Mouse (Mus musculus) hindbrain, embryonic 11.5 days (tissue): ENCODE results near the gene Ccn1. TPM values are rescaled to one million over a fixed set of nuclear protein-coding genes. Genes with fewer than 3 reads are reported as not detected.

Experiments used
- ATAC-seq: fragments of 200-750 bp; cut with Nextera tagmentation; 2 replicates; pipeline ENCODE4 v1.8.0; 2017; ENCODE audit warnings: mild to moderate bottlenecking, moderate TSS enrichment, moderate library complexity; ENCODE audit not compliant: low FRiP score
- DNase-seq: peaks from one replicate; pipeline ENCODE4 v3.0.0-alpha.2; 2015; ENCODE audit warnings: low spot score
- H3K27ac ChIP-seq: fragments of 300-500 bp; sonication (generic); 2 replicates; pipeline ENCODE4 v1.5.1; 2014; ENCODE audit warnings: mild to moderate bottlenecking, low read depth, low read length
- H3K27me3 ChIP-seq: fragments of 300-500 bp; sonication (generic); 2 replicates; pipeline ENCODE4 v1.6.1; 2014; ENCODE audit warnings: mild to moderate bottlenecking, low read length, moderate library complexity, mixed read lengths; ENCODE audit not compliant: control insufficient read depth, insufficient read depth
- H3K36me3 ChIP-seq: fragments of 300-500 bp; sonication (generic); 2 replicates; pipeline ENCODE4 v1.6.1; 2014; ENCODE audit warnings: mild to moderate bottlenecking, low read length, moderate library complexity, mixed read lengths; ENCODE audit not compliant: control insufficient read depth, insufficient read depth
- H3K4me1 ChIP-seq: fragments of 300-500 bp; sonication (generic); replicated peaks from 2 replicates; pipeline ENCODE4 v1.6.1; 2014; ENCODE audit warnings: low read length, mixed read lengths; ENCODE audit not compliant: control insufficient read depth, insufficient read depth
- H3K4me2 ChIP-seq: fragments of 300-500 bp; sonication (generic); replicated peaks from 2 replicates; pipeline ENCODE4 v1.6.1; 2014; ENCODE audit warnings: mild to moderate bottlenecking, low read depth, low read length
- H3K4me3 ChIP-seq: fragments of 300-500 bp; sonication (generic); 2 replicates; pipeline ENCODE4 v1.5.1; 2014; ENCODE audit warnings: low read depth, low read length
- H3K9ac ChIP-seq: fragments of 300-500 bp; sonication (generic); 2 replicates; pipeline ENCODE4 v1.6.1; 2014; ENCODE audit warnings: low read depth, low read length
- H3K9me3 ChIP-seq: fragments of 300-500 bp; sonication (generic); 2 replicates; pipeline ENCODE4 v1.6.1; 2016; ENCODE audit warnings: low read length; ENCODE audit not compliant: control insufficient read depth
- WGBS: fragments of 180-500 bp; shearing (Covaris S2); extraction: QIAGEN DNeasy Blood & Tissue Kit; methylation state at CpG from one replicate; pipeline ENCODE4 v1.1.7; 2014; 5-methylcytosine and 5-hydroxymethylcytosine counted together
- polyA plus RNA-seq: library from polyadenylated mRNA; unstranded; fragments of >200 nt; fragmentation: Nextera tagmentation; extraction: Ambion mirVana; gene quantifications from 2 replicates; pipeline ENCODE4 v1.2.1, GENCODE M21; 2014

Gene Ccn1
- polyA plus RNA-seq, 1 experiment from 2014 or later: 23.5 TPM

DNA sequence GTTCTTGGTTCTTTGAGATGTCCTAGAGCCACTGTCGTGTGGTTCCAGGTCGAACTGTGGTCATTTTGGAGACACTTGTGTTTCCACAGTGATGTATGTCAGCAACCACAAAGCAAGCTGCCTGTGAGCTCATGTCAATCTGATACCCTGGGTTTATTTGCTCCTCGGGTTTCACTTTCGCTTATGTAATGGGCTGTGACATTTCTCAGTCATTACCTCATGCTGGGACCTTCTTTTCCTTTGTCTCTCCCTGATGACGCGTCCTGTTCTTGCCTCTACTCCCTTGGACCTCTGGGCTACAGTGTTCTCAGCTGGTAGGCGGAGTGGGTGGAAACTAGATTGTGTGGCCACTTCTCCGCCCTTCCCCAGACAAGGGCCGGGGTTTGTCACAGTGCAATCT, 31.5 kb downstream of the Ccn1 start:
- Histone ChIP-seq H3K4me1 (no peaks in the 10 kb centered on the region), H3K27ac (no peak overlapping the region), H3K4me2 (no peak overlapping the region), H3K36me3 (no peaks in the 10 kb centered on the region), H3K9ac (no peak overlapping the region), H3K4me3 (no peak overlapping the region), H3K9me3 (no peaks in the 10 kb centered on the region), H3K27me3 (no peaks in the 10 kb centered on the region)
- 73% methylated on average over 9 of the region's 9 CpGs for whole genome bisulfite sequencing
- DNase-seq (no peak), ATAC-seq (no peak)

DNA sequence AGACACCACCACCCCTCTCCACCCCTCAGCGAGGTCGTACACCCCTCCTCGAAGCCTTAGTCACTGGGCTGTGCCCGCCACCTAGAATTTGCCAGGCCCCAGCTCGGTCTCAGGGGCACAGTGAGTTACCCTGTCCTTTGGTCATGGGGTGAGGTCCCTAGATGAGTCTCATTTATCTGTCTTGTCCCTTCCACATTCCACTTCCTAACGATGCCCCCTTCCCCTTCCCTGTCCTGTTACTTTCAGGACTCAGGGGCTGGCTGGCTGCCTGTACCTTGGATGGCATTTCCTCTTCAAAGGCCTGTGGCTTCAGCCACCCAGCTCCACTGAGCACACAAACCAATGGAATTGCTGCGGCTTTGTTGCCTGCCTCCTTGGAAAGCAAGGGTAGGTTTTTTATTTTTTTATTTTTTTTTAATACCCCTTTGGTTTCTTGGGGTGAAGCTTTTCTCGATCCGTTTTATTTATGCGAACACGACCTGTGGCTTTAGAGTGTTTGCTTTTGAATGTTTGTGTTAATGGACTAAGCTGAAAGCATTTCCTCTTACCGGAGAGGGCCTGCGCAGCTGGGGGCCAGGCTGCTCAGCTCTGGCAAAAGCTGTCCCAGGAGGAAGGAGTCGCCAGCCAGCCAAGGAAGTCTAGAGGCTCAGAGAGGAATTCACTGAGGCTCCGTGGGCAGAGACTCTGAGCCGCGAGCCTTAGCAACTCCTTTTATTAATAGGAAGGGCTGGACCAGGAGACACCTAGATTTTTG, 35.2 kb downstream of the Ccn1 start:
- H3K36me3 ChIP-seq: no peaks in the 10 kb centered on the region
- 0 out of 2 replicates have a peak overlapping the region, but pooled peaks have one; percentile 9 for H3K27ac ChIP-seq
- no peaks in the 10 kb centered on the region for H3K9me3 ChIP-seq
- peak; percentile 41; the same call in 1 of the 2 replicates for ATAC-seq
- peak; percentile 31 for DNase-seq
- no peak overlapping the region for H3K4me3 ChIP-seq
- H3K4me2 ChIP-seq: no peak overlapping the region
- no peak overlapping the region for H3K9ac ChIP-seq
- H3K27me3 ChIP-seq: no peaks in the 10 kb centered on the region
- no peaks in the 10 kb centered on the region for H3K4me1 ChIP-seq
- WGBS: 20% methylated on average over 17 of the region's 17 CpGs

DNA sequence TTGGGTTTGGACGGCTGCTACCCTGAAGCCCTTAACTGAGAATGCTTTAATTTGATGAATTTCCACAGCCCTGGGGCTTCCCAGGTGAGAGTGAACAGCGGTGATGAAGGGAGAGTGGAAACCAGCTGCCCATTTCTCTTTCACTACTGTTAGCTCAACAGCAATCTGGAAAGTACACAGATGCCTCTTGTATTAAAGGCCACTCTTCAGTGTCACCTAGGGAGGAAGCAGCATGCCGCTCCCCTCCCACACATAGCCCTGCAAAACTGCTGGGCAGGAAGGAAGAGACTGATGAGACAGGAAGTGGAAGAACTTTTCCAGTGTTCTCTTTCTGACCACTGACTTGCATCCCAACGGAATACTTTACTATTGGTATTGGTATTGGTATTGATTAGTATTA, 36.5 kb downstream of the Ccn1 start:
- H3K36me3 ChIP-seq: no peaks in the 10 kb centered on the region
- no peak overlapping the region for H3K4me3 ChIP-seq
- H3K9ac ChIP-seq: no peak overlapping the region
- no peaks in the 10 kb centered on the region for H3K27me3 ChIP-seq
- no peak overlapping the region for H3K4me2 ChIP-seq
- H3K4me1 ChIP-seq: no peaks in the 10 kb centered on the region
- no peak overlapping the region for H3K27ac ChIP-seq
- WGBS: 90% methylated on average over 4 of the region's 4 CpGs
- ATAC-seq (no peak), DNase-seq (no peak)
- H3K9me3 ChIP-seq: no peaks in the 10 kb centered on the region

DNA sequence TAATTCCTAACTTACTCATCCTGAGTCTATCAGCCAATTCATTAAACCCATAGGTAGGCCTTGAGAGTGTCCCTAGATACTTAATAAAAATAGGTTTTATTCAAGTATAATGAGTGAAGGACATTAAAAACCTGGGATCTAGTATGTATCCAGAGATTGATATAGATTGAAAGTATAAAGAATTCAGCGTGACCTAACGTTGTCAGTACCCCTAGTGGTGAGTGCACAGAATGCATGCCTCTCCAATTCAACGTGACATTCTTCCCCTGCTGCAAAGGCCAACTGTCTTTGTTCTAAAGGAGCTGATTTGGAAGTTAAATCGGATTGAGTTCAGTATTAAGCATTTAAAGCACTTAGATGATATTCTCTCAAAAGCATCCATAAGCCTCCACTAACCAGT, 37.1 kb downstream of the Ccn1 start:
- Histone ChIP-seq H3K9ac (no peak overlapping the region), H3K4me1 (no peaks in the 10 kb centered on the region), H3K27ac (no peak overlapping the region), H3K4me3 (no peak overlapping the region), H3K4me2 (no peak overlapping the region), H3K36me3 (no peaks in the 10 kb centered on the region), H3K27me3 (no peaks in the 10 kb centered on the region), H3K9me3 (no peaks in the 10 kb centered on the region)
- DNase-seq (peak; percentile 64), ATAC-seq (peak; percentile 28)
- WGBS: 29% methylated on average over 4 of the region's 4 CpGs

DNA sequence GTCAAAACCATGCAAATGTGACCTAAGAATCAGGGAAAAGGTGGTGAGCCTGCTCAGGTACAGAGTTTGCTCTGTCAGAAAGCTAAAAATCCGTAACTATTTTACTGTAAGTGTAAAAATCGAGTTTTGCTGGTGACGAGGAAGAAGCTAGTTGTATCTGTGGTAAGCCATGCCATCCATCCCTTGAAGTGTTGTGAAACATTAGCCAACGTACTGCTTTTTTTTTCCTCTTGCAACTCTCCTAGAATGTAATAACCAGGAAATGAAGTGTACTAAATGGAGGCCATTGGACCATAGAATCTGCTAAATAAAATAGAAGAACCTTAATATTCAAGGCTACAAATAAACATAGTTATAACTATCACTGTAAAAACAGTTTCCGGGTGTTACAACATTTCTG, 41.5 kb downstream of the Ccn1 start:
- no peak overlapping the region for H3K4me3 ChIP-seq
- no peak overlapping the region for H3K27ac ChIP-seq
- H3K4me1 ChIP-seq: no peaks in the 10 kb centered on the region
- no peak for DNase-seq
- ATAC-seq: no peak
- H3K36me3 ChIP-seq: peaks cover 3% of the 10 kb centered on the region; the same call in 1 of the 2 replicates
- 96% methylated on average over 5 of the region's 5 CpGs for WGBS
- no peak overlapping the region for H3K9ac ChIP-seq
- H3K9me3 ChIP-seq: no peaks in the 10 kb centered on the region
- no peaks in the 10 kb centered on the region for H3K27me3 ChIP-seq
- H3K4me2 ChIP-seq: no peak overlapping the region

DNA sequence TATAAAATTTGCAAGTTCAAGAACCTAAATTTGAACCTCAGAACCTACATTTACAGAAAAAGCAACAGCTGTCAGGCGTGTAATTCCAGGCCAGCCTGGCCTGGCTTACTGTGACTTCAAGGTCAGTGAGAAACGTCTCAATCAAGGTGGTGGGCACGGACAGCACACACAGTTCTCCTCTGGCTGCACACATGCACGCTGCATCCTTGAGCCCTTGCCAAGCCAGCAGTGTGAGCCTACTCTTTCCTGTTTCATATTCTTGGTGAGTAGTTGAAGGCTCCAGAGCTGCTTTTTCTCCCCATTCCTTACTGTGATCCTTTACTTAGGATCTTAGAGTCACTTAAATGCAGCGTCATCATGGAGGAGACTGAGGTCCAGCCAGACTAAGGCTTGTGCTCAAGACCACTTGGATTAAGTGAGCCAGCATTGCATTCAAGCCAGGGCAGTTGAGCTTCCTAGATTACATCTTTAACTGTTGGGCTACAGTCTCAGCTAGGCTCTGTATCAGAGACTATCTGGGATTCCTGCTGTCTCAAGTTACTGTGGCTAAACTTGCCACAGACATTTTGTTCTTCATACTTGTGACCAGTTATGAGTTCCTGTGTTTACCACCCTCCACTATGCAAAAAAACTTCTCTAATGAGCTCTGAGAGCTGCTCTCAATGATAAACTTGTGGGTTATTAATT, 44.2 kb downstream of the Ccn1 start:
- Histone ChIP-seq H3K9ac (no peak overlapping the region), H3K27me3 (no peaks in the 10 kb centered on the region), H3K4me2 (no peak overlapping the region), H3K4me1 (no peaks in the 10 kb centered on the region), H3K36me3 (peaks cover 3% of the 10 kb centered on the region; the same call in 1 of the 2 replicates), H3K27ac (no peak overlapping the region), H3K9me3 (no peaks in the 10 kb centered on the region), H3K4me3 (no peak overlapping the region)
- DNase-seq: no peak
- WGBS: 90% methylated on average over 5 of the region's 5 CpGs
- no peak for ATAC-seq

DNA sequence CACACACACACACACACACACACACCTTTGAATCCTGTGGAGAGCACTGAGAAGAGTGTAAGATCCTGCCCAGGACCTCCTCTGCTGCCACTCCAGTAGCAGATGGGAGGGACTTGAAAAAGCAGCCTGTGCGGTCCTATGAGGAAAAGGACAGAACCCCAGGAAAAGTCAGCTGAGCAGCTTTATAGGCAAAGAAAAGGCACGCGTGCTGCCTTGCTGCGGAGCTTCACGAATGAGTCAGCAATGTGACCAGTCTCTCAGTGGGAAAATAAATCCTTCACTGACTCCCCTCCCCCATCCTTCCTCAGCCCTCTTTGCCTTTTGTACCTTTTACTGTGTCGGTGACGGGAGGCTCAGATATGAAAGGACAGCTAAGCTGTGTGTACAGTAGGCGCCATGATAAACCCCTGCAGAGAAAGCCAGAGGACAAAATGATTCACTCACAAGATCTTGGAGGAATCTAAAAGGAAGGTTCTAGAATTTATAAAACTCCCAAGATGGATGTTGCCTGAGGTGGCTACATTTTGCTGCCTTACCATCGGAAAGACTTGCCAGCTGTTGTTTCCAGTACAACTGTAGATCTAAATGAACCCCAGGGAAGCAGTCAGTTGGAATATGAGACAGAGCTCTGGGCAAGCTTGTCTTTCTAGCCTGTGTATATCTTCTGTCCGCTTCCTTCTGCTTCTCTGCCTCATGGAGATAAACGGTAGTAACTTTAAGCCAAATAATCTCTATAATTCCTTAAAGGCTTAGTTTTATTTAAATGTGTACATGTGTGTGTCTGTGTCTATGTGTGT, 47.2 kb downstream of the Ccn1 start:
- WGBS: 77% methylated on average over 11 of the region's 11 CpGs
- H3K27me3 ChIP-seq: no peaks in the 10 kb centered on the region
- no peak overlapping the region for H3K27ac ChIP-seq
- H3K4me2 ChIP-seq: no peak overlapping the region
- H3K4me1 ChIP-seq: no peaks in the 10 kb centered on the region
- no peak for DNase-seq
- H3K4me3 ChIP-seq: no peak overlapping the region
- ATAC-seq: no peak
- no peaks in the 10 kb centered on the region for H3K9me3 ChIP-seq
- no peak overlapping the region for H3K9ac ChIP-seq
- peaks cover 3% of the 10 kb centered on the region; the same call in 1 of the 2 replicates for H3K36me3 ChIP-seq

DNA sequence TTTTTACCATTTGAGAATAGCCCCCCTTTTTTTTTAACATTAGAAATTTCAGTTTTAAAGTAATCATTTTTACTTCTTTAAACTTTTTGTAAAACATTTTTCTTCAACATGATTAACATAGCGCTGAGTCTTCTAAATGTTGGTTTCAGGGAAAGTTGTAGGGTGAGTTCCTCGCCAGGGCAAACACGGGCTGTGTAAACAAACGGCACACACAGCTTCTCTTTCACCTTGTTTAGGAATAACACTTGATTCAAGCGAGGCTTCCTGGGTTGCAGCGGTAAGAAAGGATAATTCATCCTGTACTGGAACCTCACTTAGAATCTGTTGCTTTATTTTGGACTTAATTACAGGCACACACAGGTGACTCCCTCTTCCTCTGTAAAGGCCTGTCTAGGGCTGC, 48.4 kb downstream of the Ccn1 start:
- Histone ChIP-seq H3K36me3 (peaks cover 3% of the 10 kb centered on the region; the same call in 1 of the 2 replicates), H3K9ac (no peak overlapping the region), H3K27me3 (no peaks in the 10 kb centered on the region), H3K4me3 (no peak overlapping the region), H3K4me1 (no peaks in the 10 kb centered on the region), H3K9me3 (no peaks in the 10 kb centered on the region), H3K4me2 (no peak overlapping the region), H3K27ac (no peak overlapping the region)
- no peak for DNase-seq
- no peak for ATAC-seq
- WGBS: 82% methylated on average over 6 of the region's 6 CpGs
